Mouse (Mus musculus) intestine, postnatal 0 days (tissue): ENCODE data around the gene Cd79b. TPM values are rescaled to one million over a fixed set of nuclear protein-coding genes. Genes with fewer than 3 reads are reported as not detected.

Experiments
- ATAC-seq: fragments of 200-750 bp; cut with Nextera tagmentation; 2 replicates; pipeline ENCODE4 v1.8.0; 2017; ENCODE audit warnings: mild to moderate bottlenecking, moderate TSS enrichment, moderate library complexity
- H3K27ac ChIP-seq: fragments of 300-500 bp; sonication (generic); 2 replicates; pipeline ENCODE4 v1.5.1; 2014; ENCODE audit warnings: mild to moderate bottlenecking, low read depth, low read length, moderate library complexity
- H3K27me3 ChIP-seq: fragments of 300-500 bp; sonication (generic); replicated peaks from 2 replicates; pipeline ENCODE4 v1.6.1; 2014; ENCODE audit warnings: low read length, mixed read lengths; ENCODE audit not compliant: control insufficient read depth, insufficient read depth
- H3K36me3 ChIP-seq: fragments of 300-500 bp; sonication (generic); 2 replicates; pipeline ENCODE4 v1.6.1; 2014; ENCODE audit warnings: mild to moderate bottlenecking, moderate library complexity; ENCODE audit not compliant: control insufficient read depth, insufficient read depth
- H3K4me1 ChIP-seq: fragments of 300-500 bp; sonication (generic); replicated peaks from 2 replicates; pipeline ENCODE4 v1.6.1; 2014; ENCODE audit warnings: antibody characterized with exemption, low read length, mixed read lengths; ENCODE audit not compliant: control insufficient read depth, insufficient read depth
- H3K4me2 ChIP-seq: fragments of 300-500 bp; sonication (generic); replicated peaks from 2 replicates; pipeline ENCODE4 v1.6.1; 2014; ENCODE audit warnings: low read depth, mild to moderate bottlenecking, moderate library complexity
- H3K4me3 ChIP-seq: fragments of 300-500 bp; sonication (generic); 2 replicates; pipeline ENCODE4 v1.5.1; 2014; ENCODE audit warnings: low read depth, low read length
- H3K9ac ChIP-seq: fragments of 300-500 bp; sonication (generic); 2 replicates; pipeline ENCODE4 v1.6.1; 2014; ENCODE audit warnings: mild to moderate bottlenecking, low read depth, low read length
- H3K9me3 ChIP-seq: fragments of 300-500 bp; sonication (generic); 2 replicates; pipeline ENCODE4 v1.6.1; 2016; ENCODE audit warnings: mixed run types; ENCODE audit not compliant: control insufficient read depth
- CTCF ChIP-seq: sonication (generic); IDR thresholded peaks from 2 replicates; pipeline ENCODE4 v1.5.1; 2016; ENCODE audit warnings: low read depth, mild to moderate bottlenecking, control low read depth, antibody characterized with exemption, moderate library complexity
- WGBS: fragments of 180-500 bp; shearing (Covaris S2); extraction: QIAGEN DNeasy Blood & Tissue Kit; methylation state at CpG from one replicate; pipeline ENCODE4 v1.1.7; 2014; 5-methylcytosine and 5-hydroxymethylcytosine counted together
- polyA plus RNA-seq: library from polyadenylated mRNA; unstranded; fragments of >200 nt; fragmentation: Nextera tagmentation; extraction: Ambion mirVana; gene quantifications from 2 replicates; pipeline ENCODE4 v1.2.1, GENCODE M21; 2015

Cd79b gene
- polyA plus RNA-seq: 1.3 and 1.5 TPM in 2 replicates

GRCm38 (mm10) chr11:106314333-106314812 is at the start of gene Cd79b:
Gene Cd79b (minus strand): TSS chr11:106314762.
- 54% methylated on average over 9 of the region's 9 CpGs for WGBS
- no peak within 1 kb of the TSS for H3K9ac ChIP-seq
- no peak for TF ChIP-seq CTCF
- no peak within 1 kb of the TSS for H3K27ac ChIP-seq
- no peaks in the 10 kb centered on the region for H3K27me3 ChIP-seq
- 0 out of 2 replicates have a peak, but pooled peaks cover 6% of the 10 kb centered on the region for H3K4me1 ChIP-seq
- H3K9me3 ChIP-seq: no peaks in the 10 kb centered on the region
- H3K4me3 ChIP-seq: no peak within 1 kb of the TSS
- ATAC-seq: no peak
- no peaks in the 10 kb centered on the region for H3K36me3 ChIP-seq
- H3K4me2 ChIP-seq: no peak within 1 kb of the TSS

DNA sequence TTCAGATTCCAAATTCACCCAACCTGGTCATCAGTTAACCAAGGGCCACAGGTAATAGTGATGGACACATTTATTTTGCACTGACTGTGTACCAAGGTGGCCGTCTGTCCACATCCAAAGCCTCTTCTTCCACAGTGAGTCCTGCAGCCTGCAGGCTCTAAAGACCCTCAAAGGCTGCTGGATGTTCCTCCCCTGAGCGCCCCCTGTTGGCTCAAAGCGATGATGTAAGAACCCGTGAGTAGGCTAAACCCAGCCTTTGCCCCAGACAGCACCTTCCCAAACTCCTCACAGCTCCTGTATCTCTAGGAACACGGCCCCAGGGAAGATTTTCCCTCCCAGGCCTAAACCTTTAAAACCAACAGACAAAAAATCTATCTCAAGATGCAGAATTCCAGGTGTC is 44.8 kb upstream of the Cd79b start:
- Histone ChIP-seq H3K4me1 (no peaks in the 10 kb centered on the region), H3K4me3 (no peak overlapping the region), H3K9ac (no peak overlapping the region), H3K27me3 (no peaks in the 10 kb centered on the region), H3K27ac (no peak overlapping the region), H3K9me3 (no peaks in the 10 kb centered on the region), H3K4me2 (no peak overlapping the region), H3K36me3 (no peaks in the 10 kb centered on the region)
- 36% methylated on average over 5 of the region's 5 CpGs for WGBS
- ATAC-seq: no peak
- peak; percentile 53 for TF ChIP-seq CTCF

DNA sequence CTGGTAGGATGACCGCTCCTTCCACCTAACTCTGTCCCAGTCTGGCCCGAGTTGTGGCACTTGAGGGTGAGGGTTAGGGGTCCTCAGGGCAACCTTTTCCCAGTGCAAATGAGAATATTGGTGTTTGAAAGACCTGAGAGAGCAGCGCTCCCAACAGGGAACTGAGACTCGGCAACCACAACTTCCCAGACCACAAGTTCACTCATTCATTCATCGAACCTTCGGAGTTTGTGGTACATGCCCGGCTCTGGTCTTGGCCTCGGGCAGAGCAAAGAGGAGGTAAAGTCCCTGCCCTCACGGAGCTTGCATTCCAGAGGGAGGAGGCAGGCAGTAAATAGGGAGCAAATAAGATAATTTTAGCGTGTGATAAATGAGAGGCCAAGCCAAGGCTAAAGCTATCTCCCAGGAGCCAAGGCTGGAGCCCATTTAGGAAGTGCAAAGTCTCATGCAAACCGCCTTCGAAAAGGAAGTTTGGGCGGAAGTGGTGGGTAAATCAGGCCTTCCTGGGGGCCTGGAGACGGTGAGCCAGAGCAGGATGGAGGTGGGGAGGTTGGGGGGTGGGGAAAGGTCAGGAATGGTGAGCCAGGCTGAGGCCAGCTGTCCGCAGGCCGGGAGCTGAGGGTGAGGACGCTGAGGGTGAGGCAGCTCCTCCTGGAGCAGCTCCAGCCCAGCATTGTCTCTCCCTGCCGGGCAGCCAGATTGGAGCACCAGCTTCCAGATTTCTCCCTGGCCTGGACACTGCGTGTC is 41.0 kb upstream of the Cd79b start:
- 46% methylated on average over 19 of the region's 19 CpGs for WGBS
- H3K9ac ChIP-seq: no peak overlapping the region
- no peak overlapping the region for H3K4me2 ChIP-seq
- no peak overlapping the region for H3K4me3 ChIP-seq
- TF ChIP-seq CTCF: no peak
- no peak overlapping the region for H3K27ac ChIP-seq
- no peaks in the 10 kb centered on the region for H3K36me3 ChIP-seq
- H3K4me1 ChIP-seq: no peaks in the 10 kb centered on the region
- no peaks in the 10 kb centered on the region for H3K9me3 ChIP-seq
- ATAC-seq: no peak
- no peaks in the 10 kb centered on the region for H3K27me3 ChIP-seq

DNA sequence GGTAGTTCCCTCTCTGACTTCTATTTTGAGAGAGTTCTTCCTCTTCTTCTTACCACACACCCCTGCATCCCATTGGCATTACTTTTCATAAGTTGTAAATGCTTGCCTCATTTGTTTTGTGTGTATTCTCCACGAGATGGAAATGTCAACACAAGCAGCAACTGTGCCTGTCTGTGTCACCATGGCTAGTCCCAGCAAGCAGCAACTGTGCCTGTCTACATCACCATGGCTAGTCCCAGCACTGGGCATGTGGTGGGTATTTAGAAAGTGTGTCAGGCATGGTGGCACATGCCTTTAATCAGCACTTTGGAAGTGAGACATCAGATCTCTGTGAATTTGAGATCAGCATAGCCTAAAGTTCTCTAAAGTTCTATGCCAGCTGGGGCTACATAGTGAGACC is 39.6 kb upstream of the Cd79b start:
- TF ChIP-seq CTCF: no peak
- Histone ChIP-seq H3K4me3 (no peak overlapping the region), H3K4me1 (no peaks in the 10 kb centered on the region), H3K36me3 (no peaks in the 10 kb centered on the region), H3K27ac (no peak overlapping the region), H3K9ac (no peak overlapping the region), H3K4me2 (no peak overlapping the region), H3K27me3 (no peaks in the 10 kb centered on the region), H3K9me3 (no peaks in the 10 kb centered on the region)
- no peak for ATAC-seq
- 38% methylated on average over 1 of the region's 1 CpGs for WGBS

- no peak within 1 kb of the TSS for H3K4me3 ChIP-seq
- H3K4me1 ChIP-seq: no peaks in the 10 kb centered on the region
- no peak for ATAC-seq
- H3K27ac ChIP-seq: no peak within 1 kb of the TSS
- H3K9ac ChIP-seq: no peak within 1 kb of the TSS
- no peak for TF ChIP-seq CTCF
- no peaks in the 10 kb centered on the region for H3K9me3 ChIP-seq
- no peaks in the 10 kb centered on the region for H3K36me3 ChIP-seq
- 81% methylated on average over 12 of the region's 12 CpGs for WGBS
- H3K27me3 ChIP-seq: no peaks in the 10 kb centered on the region
- H3K4me2 ChIP-seq: no peak within 1 kb of the TSS
These were observed 38.6 kb upstream of the Cd79b start, which contains the start of gene Scn4a for GRCm38 (mm10) chr11:106353188-106353587. Gene Scn4a (minus strand): TSS chr11:106353288.

GRCm38 (mm10) chr11:106351941-106352340 is 37.4 kb upstream of the Cd79b start:
- 81% methylated on average over 4 of the region's 4 CpGs for WGBS
- no peak for ATAC-seq
- no peak overlapping the region for H3K27ac ChIP-seq
- no peak overlapping the region for H3K9ac ChIP-seq
- TF ChIP-seq CTCF: no peak
- H3K4me2 ChIP-seq: no peak overlapping the region
- no peaks in the 10 kb centered on the region for H3K9me3 ChIP-seq
- no peaks in the 10 kb centered on the region for H3K36me3 ChIP-seq
- no peaks in the 10 kb centered on the region for H3K27me3 ChIP-seq
- no peaks in the 10 kb centered on the region for H3K4me1 ChIP-seq
- H3K4me3 ChIP-seq: no peak overlapping the region
